Mouse (Mus musculus) heart, postnatal 0 days (tissue): ENCODE data around the gene Uchl5.

Source experiments
- CTCF ChIP-seq: IDR thresholded peaks from 2 replicates; pipeline ENCODE4 v1.5.1; 2016; ENCODE audit warnings: antibody characterized with exemption, control low read depth, low read depth
- EP300 ChIP-seq: IDR thresholded peaks from 2 replicates; pipeline ENCODE4 v1.6.1; 2016; ENCODE audit warnings: antibody characterized with exemption, low read depth

GRCm38 (mm10) chr1:143727701-143728445, 49.2 kb upstream of the Uchl5 start:
- TF ChIP-seq CTCF (no peak), EP300 (no peak)
